Mouse (Mus musculus) olfactory bulb, adult 2 months (tissue): Measurements from ENCODE around the gene Akna. TPM values are rescaled to one million over a fixed set of nuclear protein-coding genes. Genes with fewer than 3 reads are reported as not detected.

Source experiments
- H3K27ac ChIP-seq: fragments of 200-500 bp; 2 replicates; pipeline ENCODE4 v1.5.1; 2012; ENCODE audit warnings: low read depth, low read length; ENCODE audit not compliant: insufficient read depth
- H3K4me1 ChIP-seq: fragments of 200-500 bp; 2 replicates; pipeline ENCODE4 v1.6.1; 2012; ENCODE audit warnings: low read length; ENCODE audit not compliant: control insufficient read depth, insufficient read depth
- H3K4me3 ChIP-seq: fragments of 200-500 bp; 2 replicates; pipeline ENCODE4 v1.5.1; 2012; ENCODE audit warnings: mild to moderate bottlenecking, low read depth, low read length, moderate library complexity; ENCODE audit not compliant: insufficient read depth
- CTCF ChIP-seq: fragments of 200-500 bp; IDR thresholded peaks from 2 replicates; pipeline ENCODE4 v1.5.1; 2012; ENCODE audit warnings: low read depth, mild to moderate bottlenecking, low read length, moderate library complexity; ENCODE audit not compliant: insufficient read depth
- POLR2A ChIP-seq: fragments of 200-500 bp; IDR thresholded peaks from 2 replicates; pipeline ENCODE4 v1.6.1; 2012; ENCODE audit warnings: mild to moderate bottlenecking, low read depth, low read length, moderate library complexity; ENCODE audit not compliant: insufficient read depth
- WGBS: fragments of 180-500 bp; shearing (Covaris S2); methylation state at CpG from one replicate; pipeline ENCODE4 v1.1.7; 2018; 5-methylcytosine and 5-hydroxymethylcytosine counted together
- polyA plus RNA-seq: library from polyadenylated mRNA; stranded (reverse); fragments of >200 nt; gene quantifications from 2 replicates; pipeline ENCODE4 v1.2.4, GENCODE M21; 2012; ENCODE audit warnings: low replicate concordance; ENCODE audit not compliant: missing spikeins, insufficient read depth, insufficient read length

Akna gene
- polyA plus RNA-seq, 1 experiment = not detected

GRCm38 (mm10) chr4:63437119-63437815 is 34.1 kb upstream of the Akna start:
- H3K27ac ChIP-seq = no peak overlapping the region
- 63% methylated on average over 16 of the region's 16 CpGs for WGBS

DNA sequence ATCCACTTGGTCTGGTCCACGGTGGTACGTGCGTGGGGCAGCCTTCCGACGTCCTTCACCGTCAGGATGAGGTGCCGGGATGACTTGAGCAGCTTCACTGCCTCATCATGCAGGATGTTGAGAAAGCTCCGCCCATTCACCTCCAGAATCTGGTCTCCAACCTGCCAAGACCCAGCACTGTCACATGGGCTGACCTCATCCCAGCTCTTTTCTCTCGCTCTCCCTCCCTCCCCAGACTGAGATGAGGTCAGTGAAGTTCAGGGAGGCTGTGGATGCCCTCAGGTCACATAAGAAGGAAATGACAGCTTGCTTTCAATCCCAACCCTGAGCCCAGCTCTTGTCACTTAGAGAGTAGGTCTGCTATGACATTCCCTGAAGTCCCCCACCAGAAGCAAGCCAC is 32.2 kb upstream of the Akna start:
- 95% methylated on average over 9 of the region's 9 CpGs for WGBS
- no peak for TF ChIP-seq CTCF
- TF ChIP-seq POLR2A = no peak
- no peak overlapping the region for H3K27ac ChIP-seq
- peaks cover 9% of the 10 kb centered on the region; the same call in 1 of the 2 replicates for H3K4me1 ChIP-seq
- H3K4me3 ChIP-seq = no peak overlapping the region

More at GRCm38 (mm10) chr4:63437119-63437815, 34.1 kb upstream of the Akna start:
- Histone ChIP-seq H3K4me1 (peaks cover 9% of the 10 kb centered on the region; the same call in 1 of the 2 replicates), H3K4me3 (no peak overlapping the region)
- TF ChIP-seq POLR2A (no peak), CTCF (no peak)

GRCm38 (mm10) chr4:63431098-63431497 is 27.9 kb upstream of the Akna start:
- TF ChIP-seq CTCF = no peak
- no peak for TF ChIP-seq POLR2A
- no peak overlapping the region for H3K4me3 ChIP-seq
- 78% methylated on average over 5 of the region's 5 CpGs for WGBS
- H3K27ac ChIP-seq = no peak overlapping the region
- no peaks in the 10 kb centered on the region for H3K4me1 ChIP-seq

GRCm38 (mm10) chr4:63430357-63430756 is 27.2 kb upstream of the Akna start:
- 60% methylated on average over 3 of the region's 3 CpGs for WGBS
- H3K27ac ChIP-seq = no peak overlapping the region
- no peak overlapping the region for H3K4me3 ChIP-seq
- H3K4me1 ChIP-seq = no peaks in the 10 kb centered on the region
- TF ChIP-seq POLR2A (no peak), CTCF (no peak)

- TF ChIP-seq CTCF (no peak), POLR2A (no peak)
- H3K4me1 ChIP-seq = peaks cover 7% of the 10 kb centered on the region; the same call in 1 of the 2 replicates
- H3K27ac ChIP-seq = no peak overlapping the region
- 91% methylated on average over 8 of the region's 8 CpGs for WGBS
- no peak overlapping the region for H3K4me3 ChIP-seq
Measured at GRCm38 (mm10) chr4:63426308-63426707, 23.2 kb upstream of the Akna start.

DNA sequence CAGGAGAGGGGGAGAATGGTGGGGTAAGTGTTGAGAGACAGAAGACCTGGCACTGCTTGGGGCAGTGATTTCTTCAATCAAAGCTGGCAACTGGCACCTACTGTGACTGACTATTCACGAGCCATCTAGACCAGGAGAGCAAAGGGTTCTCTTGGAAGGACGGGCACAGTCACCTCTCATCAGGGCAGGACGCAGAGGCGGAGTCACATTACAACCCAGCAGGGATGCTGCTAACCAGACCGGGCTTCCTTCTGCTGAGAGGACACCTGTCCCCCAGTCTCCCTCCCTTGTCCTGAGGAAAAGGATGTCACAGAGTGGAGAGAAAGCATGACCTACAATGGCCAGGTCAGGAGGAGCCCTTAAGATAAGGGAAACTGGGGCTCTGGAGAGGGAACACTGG is 20.7 kb upstream of the Akna start:
- H3K4me3 ChIP-seq = no peak overlapping the region
- TF ChIP-seq CTCF (no peak), POLR2A (no peak)
- 72% methylated on average over 5 of the region's 5 CpGs for WGBS
- no peak overlapping the region for H3K27ac ChIP-seq
- H3K4me1 ChIP-seq = peaks cover 7% of the 10 kb centered on the region; the same call in 1 of the 2 replicates

DNA sequence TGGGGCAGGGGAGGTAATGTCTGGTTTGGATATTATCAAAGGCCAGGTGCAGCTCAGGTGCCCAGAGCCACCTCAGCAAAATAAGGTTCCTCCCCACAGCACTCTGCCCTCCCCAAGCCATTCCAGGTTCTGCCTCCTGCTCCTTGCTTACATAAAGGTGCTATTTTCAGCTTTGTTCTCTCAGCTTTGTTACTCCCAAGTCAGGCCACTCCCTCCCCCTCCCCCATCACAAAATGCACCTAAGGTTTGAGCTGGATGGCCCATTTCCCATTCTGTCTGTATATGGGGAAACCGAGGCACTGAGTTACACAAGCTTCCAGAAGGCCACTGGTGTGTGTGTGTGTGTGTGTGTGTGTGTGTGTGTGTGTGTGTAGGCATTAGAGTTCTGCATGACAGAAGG is 20.1 kb upstream of the Akna start:
- TF ChIP-seq POLR2A (no peak), CTCF (no peak)
- no peak overlapping the region for H3K27ac ChIP-seq
- H3K4me3 ChIP-seq = no peak overlapping the region
- H3K4me1 ChIP-seq = peaks cover 7% of the 10 kb centered on the region; the same call in 1 of the 2 replicates
- 77% methylated on average over 1 of the region's 1 CpGs for WGBS

DNA sequence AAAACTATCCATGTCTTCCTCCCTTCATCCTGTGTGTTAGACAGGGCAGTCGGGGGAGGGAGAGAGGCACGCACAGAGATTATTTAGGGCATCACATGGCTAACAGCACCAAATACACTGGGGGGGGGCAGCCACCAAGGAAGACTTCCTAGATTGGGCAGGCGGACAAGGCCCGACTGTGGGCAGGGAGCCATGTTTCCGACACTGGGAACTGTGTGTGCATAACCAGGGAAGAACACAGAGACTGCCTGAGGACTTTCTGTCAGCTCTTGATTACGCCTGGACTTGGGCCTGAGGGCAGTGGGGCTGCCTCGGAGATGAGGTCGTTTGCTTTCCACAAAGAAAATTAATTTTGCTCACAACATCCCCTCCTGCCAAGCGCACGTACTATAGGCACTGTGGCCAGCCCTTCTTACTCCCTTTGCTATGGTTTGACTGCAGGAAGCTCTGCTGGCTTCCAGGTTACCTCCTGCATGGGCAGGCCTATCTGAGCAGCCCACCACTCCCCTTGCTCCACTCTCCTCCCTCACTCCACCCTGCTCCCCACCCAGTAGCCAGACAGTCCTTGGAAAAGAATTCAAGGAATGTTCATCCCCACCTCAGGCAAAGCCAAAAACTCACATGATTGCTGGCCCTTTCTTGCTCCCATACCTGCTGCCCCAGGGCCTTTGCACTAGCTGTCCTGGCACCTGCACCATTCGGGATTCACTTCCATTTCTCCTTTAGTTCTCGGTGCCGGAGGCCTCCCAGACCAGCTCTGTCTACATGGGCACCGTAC is 17.2 kb upstream of the Akna start:
- peaks cover 9% of the 10 kb centered on the region; the same call in 1 of the 2 replicates for H3K4me1 ChIP-seq
- no peak overlapping the region for H3K27ac ChIP-seq
- WGBS = 72% methylated on average over 14 of the region's 14 CpGs
- H3K4me3 ChIP-seq = no peak overlapping the region
- TF ChIP-seq POLR2A = no peak
- TF ChIP-seq CTCF = no peak

- TF ChIP-seq CTCF = no peak
- no peak overlapping the region for H3K4me3 ChIP-seq
- H3K4me1 ChIP-seq = peaks cover 4% of the 10 kb centered on the region; the same call in 1 of the 2 replicates
- no peak overlapping the region for H3K27ac ChIP-seq
- WGBS = 82% methylated on average over 11 of the region's 11 CpGs
Measured at GRCm38 (mm10) chr4:63418270-63418669, 15.1 kb upstream of the Akna start.
